Mouse (Mus musculus) stomach, embryonic 15.5 days (tissue): ENCODE data around the gene Islr2. TPM values are rescaled to one million over a fixed set of nuclear protein-coding genes. Genes with fewer than 3 reads are reported as not detected.

Experiments used
- ATAC-seq: fragments of 200-750 bp; cut with Nextera tagmentation; 2 replicates; pipeline ENCODE4 v1.8.0; 2017; ENCODE audit warnings: low read depth, moderate number of reproducible peaks, moderate TSS enrichment; ENCODE audit not compliant: insufficient read depth, low FRiP score
- H3K27ac ChIP-seq: fragments of 300-500 bp; sonication (generic); 2 replicates; pipeline ENCODE4 v1.5.1; 2015; ENCODE audit warnings: mild to moderate bottlenecking, inconsistent platforms
- H3K27me3 ChIP-seq: fragments of 300-500 bp; sonication (generic); replicated peaks from 2 replicates; pipeline ENCODE4 v1.6.1; 2015; ENCODE audit warnings: inconsistent platforms
- H3K36me3 ChIP-seq: fragments of 300-500 bp; sonication (generic); 2 replicates; pipeline ENCODE4 v1.6.1; 2015; ENCODE audit warnings: inconsistent platforms
- H3K4me1 ChIP-seq: fragments of 300-500 bp; sonication (generic); 2 replicates; pipeline ENCODE4 v1.6.1; 2015; ENCODE audit warnings: inconsistent platforms
- H3K4me2 ChIP-seq: fragments of 300-500 bp; sonication (generic); 2 replicates; pipeline ENCODE4 v1.6.1; 2015; ENCODE audit warnings: mild to moderate bottlenecking, inconsistent platforms
- H3K4me3 ChIP-seq: fragments of 300-500 bp; sonication (generic); replicated peaks from 2 replicates; pipeline ENCODE4 v1.5.1; 2015; ENCODE audit warnings: inconsistent platforms
- H3K9ac ChIP-seq: fragments of 300-500 bp; sonication (generic); 2 replicates; pipeline ENCODE4 v1.6.1; 2015; ENCODE audit warnings: inconsistent platforms
- H3K9me3 ChIP-seq: fragments of 300-500 bp; sonication (generic); 2 replicates; pipeline ENCODE4 v1.6.1; 2016; ENCODE audit warnings: inconsistent platforms
- whole genome bisulfite sequencing: fragments of 180-500 bp; shearing (Covaris S2); methylation state at CpG from one replicate; pipeline ENCODE4 v1.1.7; 2015; 5-methylcytosine and 5-hydroxymethylcytosine counted together
- polyA plus RNA-seq: library from polyadenylated mRNA; unstranded; fragments of >200 nt; fragmentation: Nextera tagmentation; extraction: Ambion mirVana; gene quantifications from 2 replicates; pipeline ENCODE4 v1.2.1, GENCODE M21; 2015

The Islr2 gene
- polyA plus RNA-seq, 1 experiment from 2014 or later = 1.5 TPM

DNA sequence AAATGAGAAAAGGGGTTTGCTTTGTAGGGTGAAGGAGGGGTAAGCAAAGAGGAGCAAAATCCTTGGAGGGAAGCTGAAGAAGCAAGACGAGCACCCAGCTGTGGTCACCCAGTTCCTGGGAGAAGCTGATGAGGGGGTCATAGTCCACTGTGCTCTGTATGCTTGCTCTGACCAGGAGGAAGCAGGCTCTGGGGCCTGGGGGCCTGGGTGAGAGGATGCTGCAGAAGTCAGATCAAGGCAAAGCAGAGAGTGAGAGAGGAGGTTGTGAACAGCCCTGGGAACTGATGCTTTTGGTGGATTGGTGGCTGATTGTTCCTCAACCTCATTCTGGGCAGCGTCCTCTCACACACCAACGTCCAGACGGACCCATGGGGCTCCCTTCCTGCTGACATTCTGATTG, 27.0 kb downstream of the Islr2 start:
- no peak overlapping the region for H3K27ac ChIP-seq
- H3K9ac ChIP-seq = no peak overlapping the region
- H3K27me3 ChIP-seq = no peaks in the 10 kb centered on the region
- H3K4me1 ChIP-seq = 0 out of 2 replicates have a peak, but pooled peaks cover 4% of the 10 kb centered on the region
- H3K4me2 ChIP-seq = no peak overlapping the region
- 77% methylated on average over 4 of the region's 4 CpGs for WGBS
- H3K36me3 ChIP-seq = no peaks in the 10 kb centered on the region
- no peak overlapping the region for H3K4me3 ChIP-seq
- no peak for ATAC-seq
- no peaks in the 10 kb centered on the region for H3K9me3 ChIP-seq

- Histone ChIP-seq H3K4me2 (no peak overlapping the region), H3K4me1 (0 out of 2 replicates have a peak, but pooled peaks cover 4% of the 10 kb centered on the region), H3K4me3 (no peak overlapping the region), H3K36me3 (no peaks in the 10 kb centered on the region), H3K9ac (no peak overlapping the region), H3K27me3 (no peaks in the 10 kb centered on the region), H3K27ac (peak overlapping the region; percentile 67; the same call in 1 of the 2 replicates), H3K9me3 (no peaks in the 10 kb centered on the region)
- WGBS = 31% methylated on average over 5 of the region's 5 CpGs
- no peak for ATAC-seq
These were observed 28.2 kb downstream of the Islr2 start for GRCm38 (mm10) chr9:58175745-58176487.

DNA sequence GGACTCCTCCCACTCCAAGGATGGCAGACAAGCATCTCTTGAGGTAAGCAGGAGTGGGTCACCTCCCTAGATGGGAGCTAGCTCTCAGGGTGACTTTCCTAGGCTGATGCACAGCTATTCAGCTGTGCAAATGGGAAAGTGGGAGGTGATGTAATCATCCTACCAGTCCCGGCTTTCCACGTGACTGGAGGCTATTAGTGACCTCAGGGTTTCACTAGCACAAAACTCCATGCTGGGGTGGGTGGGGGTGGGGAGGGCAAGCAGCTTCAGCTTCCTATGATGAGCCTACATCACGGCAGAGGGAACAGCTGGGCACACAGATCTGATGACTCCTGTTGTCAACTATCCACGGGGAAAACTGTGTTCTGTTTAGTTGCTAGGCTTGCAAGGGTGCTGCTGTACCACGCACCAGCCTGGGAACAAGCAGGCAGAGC, 29.3 kb downstream of the Islr2 start:
- no peak for ATAC-seq
- Histone ChIP-seq H3K27me3 (no peaks in the 10 kb centered on the region), H3K4me1 (0 out of 2 replicates have a peak, but pooled peaks cover 4% of the 10 kb centered on the region), H3K4me3 (no peak overlapping the region), H3K9ac (no peak overlapping the region), H3K9me3 (no peaks in the 10 kb centered on the region), H3K27ac (0 out of 2 replicates have a peak overlapping the region, but pooled peaks have one; percentile 67), H3K4me2 (no peak overlapping the region), H3K36me3 (no peaks in the 10 kb centered on the region)
- WGBS = 20% methylated on average over 5 of the region's 5 CpGs

DNA sequence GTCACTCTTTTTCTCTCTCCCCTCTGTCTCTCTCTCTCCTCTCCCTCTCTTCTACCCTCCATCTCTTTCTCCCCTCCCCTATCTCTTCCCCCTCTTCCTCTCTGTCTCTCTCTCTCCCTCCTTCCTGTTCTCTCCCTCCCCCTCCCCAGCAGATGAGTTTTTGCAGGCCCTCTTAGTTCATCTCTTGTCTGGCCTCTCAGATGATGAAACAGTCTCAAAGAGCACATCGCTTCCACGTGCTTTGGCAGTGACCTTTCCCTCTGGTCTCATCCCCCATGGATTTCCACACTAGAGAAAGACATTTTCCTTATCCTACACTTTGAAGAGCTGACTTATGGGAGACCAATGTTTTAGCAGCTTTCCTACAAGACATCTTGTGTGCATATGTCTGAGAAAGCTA, 31.3 kb downstream of the Islr2 start:
- 59% methylated on average over 2 of the region's 2 CpGs for WGBS
- no peak overlapping the region for H3K27ac ChIP-seq
- no peak for ATAC-seq

GRCm38 (mm10) chr9:58169426-58169825, 34.7 kb downstream of the Islr2 start:
- Histone ChIP-seq H3K9ac (no peak overlapping the region), H3K4me2 (no peak overlapping the region), H3K27ac (no peak overlapping the region), H3K4me1 (no peaks in the 10 kb centered on the region), H3K36me3 (no peaks in the 10 kb centered on the region), H3K9me3 (no peaks in the 10 kb centered on the region), H3K27me3 (no peaks in the 10 kb centered on the region), H3K4me3 (no peak overlapping the region)
- no peak for ATAC-seq
- WGBS = 79% methylated on average over 6 of the region's 6 CpGs

More for the DNA sequence above, 31.3 kb downstream of the Islr2 start:
- H3K4me1 ChIP-seq = 0 out of 2 replicates have a peak, but pooled peaks cover 4% of the 10 kb centered on the region
- no peaks in the 10 kb centered on the region for H3K9me3 ChIP-seq
- no peaks in the 10 kb centered on the region for H3K27me3 ChIP-seq
- no peaks in the 10 kb centered on the region for H3K36me3 ChIP-seq
- H3K9ac ChIP-seq = no peak overlapping the region
- H3K4me3 ChIP-seq = no peak overlapping the region
- no peak overlapping the region for H3K4me2 ChIP-seq

DNA sequence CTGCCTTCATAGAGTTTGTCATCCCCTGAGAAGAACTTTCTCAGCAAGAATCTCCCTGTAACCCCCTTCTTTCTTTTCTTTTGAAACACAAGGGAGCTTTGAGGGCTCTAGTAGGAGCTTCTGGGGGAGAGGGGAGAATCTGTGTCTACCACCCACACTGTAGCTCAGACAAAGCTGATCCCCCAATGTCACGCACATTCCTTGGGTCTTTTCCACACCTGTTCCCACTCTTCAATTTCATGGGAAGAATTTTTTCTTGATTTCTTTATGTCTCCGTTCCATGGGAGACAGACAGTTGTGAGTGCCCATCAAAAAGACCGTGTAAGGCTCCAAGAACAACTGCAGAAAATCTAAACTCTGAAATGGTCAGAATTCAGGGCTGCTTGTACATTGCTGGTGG, 35.2 kb downstream of the Islr2 start:
- no peaks in the 10 kb centered on the region for H3K36me3 ChIP-seq
- H3K4me3 ChIP-seq = no peak overlapping the region
- 69% methylated on average over 3 of the region's 3 CpGs for WGBS
- no peaks in the 10 kb centered on the region for H3K4me1 ChIP-seq
- ATAC-seq = no peak
- H3K4me2 ChIP-seq = no peak overlapping the region
- no peaks in the 10 kb centered on the region for H3K9me3 ChIP-seq
- H3K27me3 ChIP-seq = no peaks in the 10 kb centered on the region
- H3K27ac ChIP-seq = no peak overlapping the region
- H3K9ac ChIP-seq = no peak overlapping the region

DNA sequence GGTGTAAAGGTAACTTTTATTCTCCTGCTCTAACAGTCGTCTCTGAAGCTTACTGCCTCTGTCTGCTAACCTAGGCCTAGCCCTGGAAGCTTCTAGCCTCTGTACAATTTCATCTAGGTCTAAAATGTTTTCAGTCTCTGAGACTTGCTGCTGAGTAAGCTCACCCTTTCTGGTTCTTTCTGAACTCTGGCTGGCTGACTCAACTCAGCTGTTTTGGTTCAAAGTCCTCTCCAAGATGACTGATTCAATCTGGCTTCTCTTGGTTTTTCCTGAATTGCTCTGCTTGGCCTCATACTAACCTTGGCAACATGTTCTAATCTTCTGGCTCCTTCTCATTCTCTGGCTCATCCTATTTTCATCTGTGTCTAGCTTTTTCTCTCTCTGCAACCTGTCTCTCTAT, 38.3 kb downstream of the Islr2 start:
- ATAC-seq = no peak

DNA sequence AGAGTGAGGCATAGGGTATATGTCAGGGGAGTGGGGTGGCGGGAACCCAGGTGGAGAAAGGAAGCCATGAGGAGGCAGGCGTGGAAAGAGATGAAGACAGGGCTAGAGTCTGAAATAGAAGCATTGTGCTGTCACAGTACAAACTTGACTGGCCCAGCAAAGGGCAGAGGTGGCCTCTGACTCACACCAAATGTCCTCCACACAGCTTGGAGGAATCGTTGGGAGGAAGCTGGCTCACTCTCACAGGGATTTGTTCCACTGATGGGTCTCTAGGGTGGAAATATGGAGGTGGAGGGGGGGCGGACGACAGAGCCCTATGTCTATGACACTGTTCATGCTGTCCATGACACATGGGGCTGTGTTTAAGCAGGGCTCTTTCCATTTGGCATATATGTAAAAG, 41.0 kb downstream of the Islr2 start:
- Histone ChIP-seq H3K36me3 (no peaks in the 10 kb centered on the region), H3K9ac (no peak overlapping the region), H3K9me3 (no peaks in the 10 kb centered on the region), H3K27ac (no peak overlapping the region), H3K4me2 (no peak overlapping the region), H3K4me3 (no peak overlapping the region), H3K4me1 (peaks cover 18% of the 10 kb centered on the region), H3K27me3 (no peaks in the 10 kb centered on the region)
- 73% methylated on average over 5 of the region's 5 CpGs for WGBS
- no peak for ATAC-seq

More for the DNA sequence above, 38.3 kb downstream of the Islr2 start:
- WGBS = 85% methylated on average over 1 of the region's 1 CpGs
- Histone ChIP-seq H3K36me3 (no peaks in the 10 kb centered on the region), H3K27me3 (no peaks in the 10 kb centered on the region), H3K4me1 (no peaks in the 10 kb centered on the region), H3K4me3 (no peak overlapping the region), H3K27ac (no peak overlapping the region), H3K9ac (no peak overlapping the region), H3K4me2 (no peak overlapping the region), H3K9me3 (no peaks in the 10 kb centered on the region)

GRCm38 (mm10) chr9:58162173-58162572, 41.9 kb downstream of the Islr2 start:
- no peak overlapping the region for H3K9ac ChIP-seq
- 78% methylated on average over 3 of the region's 3 CpGs for WGBS
- no peaks in the 10 kb centered on the region for H3K36me3 ChIP-seq
- no peaks in the 10 kb centered on the region for H3K27me3 ChIP-seq
- H3K4me2 ChIP-seq = no peak overlapping the region
- no peak overlapping the region for H3K4me3 ChIP-seq
- ATAC-seq = no peak
- H3K4me1 ChIP-seq = peaks cover 27% of the 10 kb centered on the region
- H3K9me3 ChIP-seq = no peaks in the 10 kb centered on the region
- H3K27ac ChIP-seq = no peak overlapping the region

DNA sequence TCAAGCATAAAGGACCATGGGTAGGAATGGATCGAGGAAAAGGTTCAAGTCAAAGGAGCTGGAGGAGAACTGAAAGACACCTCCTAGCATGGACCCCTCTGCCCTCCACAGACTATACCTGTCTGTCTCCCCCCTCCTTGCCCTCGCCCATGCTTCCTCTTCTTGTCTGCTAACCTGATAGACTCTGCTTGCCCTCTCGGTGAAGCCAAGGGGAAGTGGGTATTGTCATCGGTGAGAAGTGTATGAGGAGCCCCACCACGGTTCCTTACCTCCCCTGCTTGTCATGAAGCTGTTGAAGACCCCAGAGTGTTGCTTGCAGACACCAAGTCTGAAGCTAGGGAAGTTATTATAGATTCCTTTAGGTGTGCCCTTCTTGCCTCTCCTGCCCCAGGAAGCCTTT, 43.8 kb downstream of the Islr2 start:
- peak overlapping the region; percentile 98 for H3K27ac ChIP-seq
- H3K4me3 ChIP-seq = no peak overlapping the region
- WGBS = 59% methylated on average over 5 of the region's 5 CpGs
- no peaks in the 10 kb centered on the region for H3K27me3 ChIP-seq
- H3K9ac ChIP-seq = no peak overlapping the region
- ATAC-seq = no peak
- H3K4me2 ChIP-seq = peak overlapping the region; percentile 66; the same call in 1 of the 2 replicates
- H3K4me1 ChIP-seq = peaks cover 43% of the 10 kb centered on the region
- H3K9me3 ChIP-seq = no peaks in the 10 kb centered on the region
- H3K36me3 ChIP-seq = no peaks in the 10 kb centered on the region

DNA sequence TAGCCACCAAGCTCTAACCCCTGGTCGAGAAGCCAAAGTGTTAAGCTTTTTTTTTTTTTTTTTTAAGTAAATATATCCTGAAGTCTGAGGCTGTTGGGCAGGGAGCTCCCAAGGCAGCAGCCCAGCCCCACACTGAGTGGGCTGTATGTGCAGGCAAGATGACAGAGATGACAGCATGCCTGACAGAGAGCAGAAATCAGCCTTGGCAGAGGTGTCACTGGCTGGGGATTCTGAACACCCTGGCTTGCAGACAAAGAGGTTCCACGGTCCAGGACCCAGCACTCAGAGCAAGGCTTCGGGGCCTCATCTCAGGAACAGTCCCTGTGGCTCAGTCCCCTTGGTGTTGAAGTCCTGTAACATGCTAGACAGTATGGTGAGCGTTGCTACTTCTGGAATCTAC, 44.3 kb downstream of the Islr2 start:
- no peak for ATAC-seq
- Histone ChIP-seq H3K4me2 (peak overlapping the region; percentile 66), H3K9ac (no peak overlapping the region), H3K4me3 (no peak overlapping the region), H3K4me1 (peaks cover 48% of the 10 kb centered on the region), H3K36me3 (no peaks in the 10 kb centered on the region), H3K27me3 (no peaks in the 10 kb centered on the region), H3K9me3 (no peaks in the 10 kb centered on the region), H3K27ac (peak overlapping the region; percentile 98)
- WGBS = 34% methylated on average over 4 of the region's 4 CpGs

DNA sequence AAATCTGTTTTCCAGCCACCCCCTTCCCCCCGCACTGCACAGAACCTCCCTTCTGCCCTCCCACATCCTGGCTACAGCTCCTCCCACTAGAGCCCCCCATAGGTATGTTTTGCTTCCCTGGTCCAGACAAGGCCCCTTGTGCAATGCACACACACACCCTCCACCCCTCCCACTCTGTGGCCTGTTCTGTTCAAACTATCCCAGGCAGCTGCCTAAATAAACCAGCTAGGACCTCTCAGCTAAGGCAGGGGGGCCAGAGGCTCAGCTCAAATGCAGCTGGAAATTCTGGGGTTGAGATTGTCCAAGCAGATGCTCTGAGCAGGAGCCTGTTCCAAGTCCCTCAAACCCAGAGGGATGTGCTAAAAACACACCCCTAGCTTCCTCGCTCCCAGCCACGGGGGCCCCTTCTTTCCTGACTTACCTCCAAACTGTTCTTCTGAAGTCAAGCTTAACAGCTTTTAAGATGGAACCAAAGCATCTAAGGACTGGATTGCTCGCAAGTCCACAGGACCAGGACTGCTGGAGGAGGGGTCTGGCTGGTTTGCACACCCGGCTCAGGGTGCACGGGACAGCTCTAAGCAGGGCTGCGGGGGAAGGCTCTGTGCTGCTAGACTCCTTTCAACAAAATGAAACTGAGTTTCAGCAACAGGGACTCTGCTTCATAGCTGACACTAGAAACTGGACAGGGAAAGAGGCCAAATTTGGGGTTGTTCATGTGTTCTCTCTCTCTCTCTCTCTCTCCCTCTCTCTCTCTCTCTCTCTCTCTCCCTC, 45.4 kb downstream of the Islr2 start:
- Histone ChIP-seq H3K9ac (no peak overlapping the region), H3K4me2 (peak overlapping the region; percentile 66), H3K4me3 (peak overlapping the region; percentile 37), H3K9me3 (no peaks in the 10 kb centered on the region), H3K27ac (peak overlapping the region; percentile 98), H3K4me1 (peaks cover 57% of the 10 kb centered on the region), H3K36me3 (no peaks in the 10 kb centered on the region), H3K27me3 (no peaks in the 10 kb centered on the region)
- ATAC-seq = peak; percentile 89
- 16% methylated on average over 7 of the region's 7 CpGs for WGBS
